Mouse (Mus musculus) stomach, embryonic 14.5 days (tissue): ENCODE results near the gene Taco1. TPM values are rescaled to one million over a fixed set of nuclear protein-coding genes. Genes with fewer than 3 reads are reported as not detected.
"Not testable (repeated sequence)": the region's sequence is repeated elsewhere in the genome, so short reads cannot be mapped to it uniquely, and the experiment has no call there.

Experiments
- ATAC-seq: fragments of 200-750 bp; cut with Nextera tagmentation; 2 replicates; pipeline ENCODE4 v1.8.0; 2017; ENCODE audit warnings: low read depth, moderate TSS enrichment; ENCODE audit not compliant: insufficient number of reproducible peaks, insufficient read depth, low FRiP score
- H3K27ac ChIP-seq: fragments of 300-500 bp; sonication (generic); 2 replicates; pipeline ENCODE4 v1.5.1; 2014; ENCODE audit warnings: mild to moderate bottlenecking, low read length, moderate library complexity, mixed read lengths
- H3K27me3 ChIP-seq: fragments of 300-500 bp; sonication (generic); 2 replicates; pipeline ENCODE4 v1.6.1; 2014; ENCODE audit warnings: low read length, control low read depth, mixed read lengths; ENCODE audit not compliant: control insufficient read depth, insufficient read depth
- H3K36me3 ChIP-seq: fragments of 300-500 bp; sonication (generic); 2 replicates; pipeline ENCODE4 v1.6.1; 2014; ENCODE audit warnings: mild to moderate bottlenecking, control low read depth, low read length, moderate library complexity, mixed read lengths; ENCODE audit not compliant: control insufficient read depth, insufficient read depth
- H3K4me1 ChIP-seq: fragments of 300-500 bp; sonication (generic); 2 replicates; pipeline ENCODE4 v1.6.1; 2014; ENCODE audit warnings: low read length, control low read depth, mixed read lengths; ENCODE audit not compliant: control insufficient read depth, insufficient read depth
- H3K4me2 ChIP-seq: fragments of 300-500 bp; sonication (generic); replicated peaks from 2 replicates; pipeline ENCODE4 v1.6.1; 2014; ENCODE audit warnings: low read depth, low read length, control low read depth
- H3K4me3 ChIP-seq: fragments of 300-500 bp; sonication (generic); 2 replicates; pipeline ENCODE4 v1.5.1; 2014; ENCODE audit warnings: low read depth, low read length, control low read depth
- H3K9ac ChIP-seq: fragments of 300-500 bp; sonication (generic); replicated peaks from 2 replicates; pipeline ENCODE4 v1.6.1; 2014; ENCODE audit warnings: low read depth, mild to moderate bottlenecking, control low read depth, low read length, moderate library complexity, mixed read lengths
- H3K9me3 ChIP-seq: fragments of 300-500 bp; sonication (generic); 2 replicates; pipeline ENCODE4 v1.6.1; 2016; ENCODE audit warnings: low read depth, low read length, control low read depth; ENCODE audit not compliant: control insufficient read depth
- WGBS: fragments of 180-500 bp; shearing (Covaris S2); extraction: QIAGEN DNeasy Blood & Tissue Kit; methylation state at CpG from one replicate; pipeline ENCODE4 v1.1.7; 2014; 5-methylcytosine and 5-hydroxymethylcytosine counted together
- polyA plus RNA-seq: library from polyadenylated mRNA; unstranded; fragments of >200 nt; fragmentation: Nextera tagmentation; extraction: Ambion mirVana; gene quantifications from 2 replicates; pipeline ENCODE4 v1.2.1, GENCODE M21; 2014

Gene Taco1
- polyA plus RNA-seq: 7.7 and 11.1 TPM in 2 replicates

GRCm38 (mm10) chr11:106065923-106066571, at the start of gene Taco1:
Taco1 (plus strand) TSS chr11:106066061.
- peak; percentile 94 for ATAC-seq
- H3K27me3 ChIP-seq: no peaks in the 10 kb centered on the region
- H3K27ac ChIP-seq: peak within 1 kb of the TSS; percentile 86
- under 1% methylated on average over 49 of the region's 49 CpGs for WGBS
- H3K9me3 ChIP-seq: no peaks in the 10 kb centered on the region
- H3K4me2 ChIP-seq: peak within 1 kb of the TSS; percentile 90
- no peaks in the 10 kb centered on the region for H3K36me3 ChIP-seq
- H3K4me3 ChIP-seq: peak within 1 kb of the TSS; percentile 79
- peak within 1 kb of the TSS; percentile 82 for H3K9ac ChIP-seq
- H3K4me1 ChIP-seq: no peaks in the 10 kb centered on the region

- H3K36me3 ChIP-seq: no peaks in the 10 kb centered on the region
- no peak overlapping the region for H3K4me2 ChIP-seq
- H3K27me3 ChIP-seq: peaks cover 6% of the 10 kb centered on the region; the same call in 1 of the 2 replicates
- 65% methylated on average over 5 of the region's 5 CpGs for WGBS
- H3K4me1 ChIP-seq: no peaks in the 10 kb centered on the region
- H3K4me3 ChIP-seq: no peak overlapping the region
- no peak overlapping the region for H3K9ac ChIP-seq
- H3K27ac ChIP-seq: no peak overlapping the region
- no peaks in the 10 kb centered on the region for H3K9me3 ChIP-seq
- ATAC-seq: no peak
Measured at GRCm38 (mm10) chr11:106016440-106016839, 49.4 kb upstream of the Taco1 start.

GRCm38 (mm10) chr11:106020051-106020763, 45.7 kb upstream of the Taco1 start:
- Histone ChIP-seq H3K9ac (0 out of 2 replicates have a peak overlapping the region, but pooled peaks have one; percentile 14), H3K4me3 (peak overlapping the region; percentile 25)
- ATAC-seq: 0 out of 2 replicates have a peak, but pooled peaks have one; percentile 33

GRCm38 (mm10) chr11:106025774-106026173, 40.1 kb upstream of the Taco1 start:
- H3K36me3 ChIP-seq: no peaks in the 10 kb centered on the region
- WGBS: 79% methylated on average over 3 of the region's 3 CpGs
- H3K4me1 ChIP-seq: no peaks in the 10 kb centered on the region
- H3K27me3 ChIP-seq: no peaks in the 10 kb centered on the region
- H3K9me3 ChIP-seq: no peaks in the 10 kb centered on the region
- H3K4me2 ChIP-seq: no peak overlapping the region
- ATAC-seq: no peak
- H3K27ac ChIP-seq: no peak overlapping the region
- H3K9ac ChIP-seq: no peak overlapping the region
- no peak overlapping the region for H3K4me3 ChIP-seq

More at GRCm38 (mm10) chr11:106020051-106020763, 45.7 kb upstream of the Taco1 start:
- 1% methylated on average over 50 of the region's 50 CpGs for WGBS
- H3K27ac ChIP-seq: no peak overlapping the region
- no peaks in the 10 kb centered on the region for H3K36me3 ChIP-seq
- H3K27me3 ChIP-seq: peaks cover 6% of the 10 kb centered on the region; the same call in 1 of the 2 replicates
- H3K4me2 ChIP-seq: peak overlapping the region; percentile 53
- no peaks in the 10 kb centered on the region for H3K4me1 ChIP-seq
- H3K9me3 ChIP-seq: no peaks in the 10 kb centered on the region

- Histone ChIP-seq H3K9ac (no peak overlapping the region), H3K27ac (no peak overlapping the region), H3K36me3 (no peaks in the 10 kb centered on the region), H3K27me3 (no peaks in the 10 kb centered on the region), H3K9me3 (no peaks in the 10 kb centered on the region), H3K4me2 (no peak overlapping the region), H3K4me1 (no peaks in the 10 kb centered on the region), H3K4me3 (no peak overlapping the region)
- WGBS: 33% methylated on average over 11 of the region's 11 CpGs
- no peak for ATAC-seq
Measured at GRCm38 (mm10) chr11:106026465-106027151, 39.3 kb upstream of the Taco1 start.

DNA sequence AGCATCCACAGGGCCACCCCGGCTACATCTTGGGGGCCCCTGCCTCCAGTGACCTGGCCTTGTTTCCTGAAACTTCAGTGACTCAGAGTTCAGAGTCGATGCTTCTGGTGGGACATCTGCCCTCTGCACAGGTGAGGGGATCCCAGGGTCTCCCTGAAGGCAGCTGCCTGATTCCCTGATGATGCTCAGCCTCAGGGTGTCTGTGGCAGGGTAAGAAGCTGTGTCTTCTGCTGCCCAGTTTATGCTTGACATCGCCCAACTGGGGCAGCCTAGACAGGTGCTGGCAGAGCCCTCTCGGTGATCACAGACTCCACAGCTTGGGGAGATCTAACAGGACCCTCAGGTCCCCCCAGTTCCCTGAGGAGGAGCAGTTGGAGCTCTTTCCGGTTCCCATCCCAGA, 38.3 kb upstream of the Taco1 start:
- whole genome bisulfite sequencing: 91% methylated on average over 5 of the region's 5 CpGs
- ATAC-seq: no peak
- H3K27ac ChIP-seq: no peak overlapping the region
- no peaks in the 10 kb centered on the region for H3K9me3 ChIP-seq
- H3K9ac ChIP-seq: no peak overlapping the region
- H3K4me1 ChIP-seq: no peaks in the 10 kb centered on the region
- no peaks in the 10 kb centered on the region for H3K27me3 ChIP-seq
- no peak overlapping the region for H3K4me2 ChIP-seq
- H3K4me3 ChIP-seq: no peak overlapping the region
- no peaks in the 10 kb centered on the region for H3K36me3 ChIP-seq

GRCm38 (mm10) chr11:106032074-106032473, 33.8 kb upstream of the Taco1 start:
- not testable (repeated sequence) for H3K4me2 ChIP-seq, H3K27ac ChIP-seq, H3K4me1 ChIP-seq, ATAC-seq, H3K9ac ChIP-seq, H3K9me3 ChIP-seq, H3K27me3 ChIP-seq, H3K36me3 ChIP-seq
- WGBS: 19% methylated on average over 4 of the region's 25 CpGs
- peak overlapping the region; percentile 15; the same call in 1 of the 2 replicates for H3K4me3 ChIP-seq

- H3K4me3 ChIP-seq: no peak overlapping the region
- peaks cover 10% of the 10 kb centered on the region; the same call in 1 of the 2 replicates for H3K4me1 ChIP-seq
- no peak overlapping the region for H3K9ac ChIP-seq
- peak overlapping the region; percentile 22; the same call in 1 of the 2 replicates for H3K4me2 ChIP-seq
- WGBS: 32% methylated on average over 11 of the region's 11 CpGs
- no peaks in the 10 kb centered on the region for H3K9me3 ChIP-seq
- peak overlapping the region; percentile 39; the same call in 1 of the 2 replicates for H3K27ac ChIP-seq
- H3K36me3 ChIP-seq: no peaks in the 10 kb centered on the region
- ATAC-seq: no peak
- no peaks in the 10 kb centered on the region for H3K27me3 ChIP-seq
Measured at GRCm38 (mm10) chr11:106033491-106033919, 32.4 kb upstream of the Taco1 start.
